Mouse (Mus musculus) natural killer cell, adult 2 months (primary cell): ENCODE data around the gene Cblb.

ENCODE experiments used
- DNase-seq, 2 experiments: peaks; one replicate each; pipeline ENCODE4 v3.0.0; 2022; ENCODE audit warnings: low spot score in 2 of 2

Cblb gene

DNA sequence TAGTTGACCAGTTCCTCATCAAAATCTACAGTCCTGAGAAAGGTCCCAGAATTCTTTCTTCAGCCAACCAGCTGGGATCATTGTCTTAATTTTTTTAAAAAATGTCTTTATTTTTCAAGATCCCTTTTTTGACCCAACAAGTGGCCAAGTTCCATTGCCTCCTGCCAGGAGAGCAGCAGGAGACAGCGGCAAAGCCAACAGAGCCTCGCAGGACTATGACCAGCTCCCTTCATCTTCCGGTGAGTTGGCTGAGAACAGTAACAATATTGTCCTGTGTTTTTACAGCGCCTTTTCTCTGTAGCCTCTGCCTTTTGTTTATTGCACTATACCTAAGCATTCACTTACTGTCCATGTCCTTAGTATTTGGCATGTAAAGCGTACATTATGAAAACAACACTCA is 163.0 kb downstream of the Cblb start:
- DNase-seq, result no peak

DNA sequence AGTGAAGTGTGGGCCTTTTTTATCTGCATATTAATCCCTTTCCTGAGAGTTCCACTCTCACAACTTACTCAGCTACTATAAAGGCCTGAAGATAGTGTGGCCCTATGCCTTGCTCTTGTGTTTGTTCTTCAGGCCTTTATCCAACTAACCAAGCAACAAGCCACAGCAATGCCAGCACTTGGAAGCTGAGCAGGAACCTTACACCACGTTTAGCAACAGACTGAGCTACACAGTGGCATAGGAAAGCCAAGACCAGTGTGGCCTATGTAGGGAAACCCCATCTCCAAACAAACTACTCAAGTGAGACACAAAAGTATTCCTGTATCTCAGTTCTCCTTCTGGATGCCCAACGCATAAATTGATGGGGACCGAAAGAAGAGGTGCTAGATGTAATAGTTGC is 163.8 kb downstream of the Cblb start:
- no peak for DNase-seq

DNA sequence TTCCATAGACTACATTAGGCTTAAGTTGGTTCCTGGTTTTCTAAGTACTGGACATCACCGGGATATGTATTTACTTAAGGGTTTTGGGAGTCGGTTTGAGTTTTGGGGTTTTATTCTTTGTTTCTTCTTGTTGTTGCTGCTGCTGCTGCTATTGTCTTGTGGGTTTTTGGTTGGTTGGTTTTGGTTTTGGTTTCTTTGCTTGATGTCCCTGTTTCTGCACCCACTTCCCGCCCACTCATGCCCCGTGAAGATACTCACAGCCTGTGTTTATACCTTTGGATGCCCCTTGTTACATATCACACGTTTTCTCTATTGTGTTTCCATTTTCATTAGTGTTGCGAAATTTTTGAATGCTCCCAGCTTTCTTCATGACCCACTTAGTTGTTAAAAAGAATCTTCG is 169.1 kb downstream of the Cblb start:
- peak; percentile 5 to 28 for DNase-seq

DNA sequence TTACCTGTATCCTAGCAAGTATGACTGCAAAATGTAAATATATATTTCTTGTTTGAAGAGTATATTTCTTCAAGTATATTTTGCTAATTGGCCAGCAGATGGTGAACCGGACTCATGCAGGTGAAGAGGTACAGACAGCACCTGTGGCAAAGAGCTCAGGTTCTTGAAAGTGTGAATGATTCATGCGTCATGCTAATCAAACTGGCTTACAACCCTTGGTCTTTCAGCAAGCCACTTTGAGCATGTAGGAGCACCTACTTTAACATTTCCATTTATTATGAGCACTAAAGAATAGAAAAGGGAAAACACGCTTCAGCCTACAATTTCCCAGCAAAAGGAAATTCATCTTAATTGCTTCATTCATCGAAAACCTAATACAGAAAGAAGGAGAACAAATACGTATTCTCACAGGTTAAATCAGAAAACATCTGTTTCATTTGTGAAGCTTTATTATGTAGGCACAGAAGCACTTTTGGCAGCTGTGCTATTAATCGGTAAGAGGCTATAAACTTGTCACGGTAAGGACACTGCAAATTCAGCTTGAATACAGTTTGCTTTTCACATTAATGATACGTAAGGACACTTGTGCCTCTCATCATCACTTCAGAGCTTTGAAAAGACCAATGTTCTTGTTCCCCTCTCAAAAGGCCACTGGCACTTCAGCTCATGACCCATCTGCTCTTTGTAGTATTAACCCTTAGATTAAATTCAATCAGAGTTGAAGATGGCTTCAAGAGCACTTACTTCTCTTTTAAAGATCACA is 180.0 kb downstream of the Cblb start:
- DNase-seq, result no peak

DNA sequence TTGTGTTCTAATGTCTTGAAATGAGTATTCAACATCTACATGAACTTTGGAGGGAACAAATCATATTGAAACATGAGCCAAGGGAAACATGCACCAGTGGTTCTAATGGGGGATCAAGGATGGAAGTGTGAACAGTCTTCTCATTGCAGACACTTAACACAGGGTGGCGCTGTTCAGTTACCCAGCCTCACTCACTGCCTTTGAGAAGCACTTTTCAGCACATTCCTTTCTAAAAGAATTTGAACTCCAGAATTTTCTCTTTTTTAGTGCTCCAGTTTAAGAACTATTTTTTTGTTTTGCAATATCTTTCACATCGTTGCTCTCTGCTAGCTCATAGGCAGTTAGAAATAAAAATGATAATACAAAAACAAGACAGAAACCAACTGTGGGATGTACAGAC is 188.0 kb downstream of the Cblb start:
- peak in 1 of 2 experiments; percentile 20 for DNase-seq

DNA sequence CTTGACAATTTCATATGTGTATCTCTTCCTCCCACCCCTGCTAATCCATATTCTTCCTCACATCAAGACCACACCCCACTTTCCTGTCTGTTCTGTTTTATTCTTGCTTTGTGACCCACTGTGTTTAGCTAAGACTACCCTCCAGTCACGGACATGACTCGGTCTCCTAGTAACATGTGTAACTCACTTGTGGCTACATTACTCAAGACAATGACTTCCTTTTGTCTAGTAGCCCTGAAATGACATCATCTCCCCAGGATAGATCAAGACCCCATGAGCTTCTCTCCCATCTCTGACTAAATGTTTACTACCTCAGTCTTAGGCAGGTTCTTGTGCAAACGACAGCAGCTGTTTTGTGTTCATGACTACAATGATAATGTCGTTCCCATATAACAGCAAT is 191.9 kb downstream of the Cblb start:
- DNase-seq, result no peak

DNA sequence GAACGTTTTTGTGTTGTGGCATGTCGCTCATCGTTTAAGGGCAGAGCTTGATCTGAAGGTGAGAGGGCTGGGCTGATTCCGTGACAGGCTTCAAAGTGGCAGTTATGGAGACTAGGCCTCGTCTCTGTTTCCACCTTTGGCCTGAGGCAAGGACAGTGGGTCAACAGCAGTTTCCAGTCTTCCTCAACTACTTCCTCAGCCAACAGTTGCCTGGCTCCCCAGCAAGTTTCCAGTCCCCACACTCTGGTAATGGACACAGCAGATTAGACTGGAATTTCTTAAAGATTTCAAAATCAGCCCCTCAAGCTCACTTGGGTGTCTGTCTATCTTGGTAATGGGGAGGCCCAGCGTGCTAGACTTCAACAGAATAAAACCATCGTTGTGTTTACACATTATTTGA is 198.4 kb downstream of the Cblb start:
- no peak for DNase-seq

DNA sequence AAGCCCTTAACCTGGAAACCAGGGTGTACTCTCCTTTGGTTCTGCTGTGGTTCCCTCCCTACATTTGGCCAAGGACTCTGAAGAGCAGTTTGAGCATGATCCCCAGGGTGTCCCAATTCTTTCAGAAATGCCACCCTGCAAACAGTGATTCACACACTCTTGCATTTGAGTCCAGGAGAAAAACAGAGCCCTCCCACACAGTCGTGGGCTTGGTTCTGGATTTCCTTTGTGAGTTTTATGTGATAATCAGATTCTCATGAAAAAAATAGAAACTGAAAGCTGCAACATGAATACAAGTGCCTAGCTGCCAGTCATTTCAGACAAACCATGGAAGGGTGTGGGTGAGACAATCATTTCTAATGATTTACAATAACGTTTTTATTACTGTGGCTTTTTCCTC is 198.9 kb downstream of the Cblb start:
- DNase-seq, result no peak

DNA sequence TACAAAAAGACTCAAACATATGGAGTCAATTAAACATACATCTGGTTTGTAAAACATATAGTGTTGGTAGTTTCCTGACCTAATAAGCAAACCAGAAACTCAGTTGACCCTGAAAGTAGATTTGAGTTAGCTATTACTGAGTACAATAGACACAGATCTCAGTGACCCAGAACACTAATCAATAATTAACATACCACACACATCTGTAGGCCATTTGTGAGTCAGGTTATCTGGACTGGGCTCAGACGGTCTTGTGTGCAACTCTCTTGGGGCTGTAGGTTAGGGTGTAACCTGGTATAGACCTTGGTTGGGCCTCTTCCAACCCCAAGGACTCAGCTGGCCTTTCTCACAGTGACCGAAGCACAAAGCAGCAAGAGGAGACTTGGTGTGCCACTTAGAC is 211.1 kb downstream of the Cblb start:
- DNase-seq, result no peak

DNA sequence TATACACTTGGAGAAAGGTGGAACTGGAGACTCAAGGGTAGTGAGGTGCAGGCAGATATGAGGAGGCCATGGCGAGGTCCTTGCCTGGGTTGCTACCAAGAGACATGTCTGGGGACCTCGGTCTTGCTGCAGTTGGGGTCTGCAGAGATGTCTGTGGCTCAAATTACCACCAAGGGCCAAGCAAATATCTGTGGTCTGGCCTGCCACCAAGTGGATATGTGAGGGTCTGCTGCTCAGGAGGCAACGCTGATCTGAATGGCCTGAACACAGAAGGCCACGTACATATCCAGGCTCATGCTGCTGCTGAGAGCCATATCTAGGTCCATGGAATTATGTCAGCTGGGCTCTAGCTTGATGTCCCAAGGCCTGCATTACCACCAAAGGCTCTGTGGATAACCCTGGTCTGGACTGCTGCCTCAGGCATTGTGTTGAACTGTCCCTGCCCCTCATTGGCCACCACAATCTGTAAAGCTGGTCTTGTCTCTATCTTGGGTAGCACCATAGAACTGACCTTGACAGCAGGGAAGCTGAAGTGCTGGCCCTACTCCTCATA is 212.5 kb downstream of the Cblb start:
- no peak for DNase-seq

DNA sequence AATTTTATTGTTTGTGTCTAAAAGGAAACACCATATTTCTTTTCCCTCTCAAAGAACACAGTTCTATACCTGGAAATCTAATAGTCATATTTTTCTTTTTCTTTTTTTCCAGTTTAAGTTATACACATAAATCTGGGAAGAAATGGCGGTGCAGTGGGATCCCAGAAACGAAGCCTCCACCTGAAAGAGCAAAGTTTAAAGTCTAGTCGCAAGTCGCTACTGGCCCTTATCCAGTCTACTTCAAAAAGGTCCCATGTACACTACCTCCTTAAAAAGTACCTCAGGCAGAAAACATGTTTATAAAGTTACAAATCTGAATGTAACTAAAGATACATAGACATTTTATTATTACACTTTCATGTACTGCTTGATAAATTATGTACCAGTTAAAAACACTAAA is 219.2 kb downstream of the Cblb start:
- no peak for DNase-seq

DNA sequence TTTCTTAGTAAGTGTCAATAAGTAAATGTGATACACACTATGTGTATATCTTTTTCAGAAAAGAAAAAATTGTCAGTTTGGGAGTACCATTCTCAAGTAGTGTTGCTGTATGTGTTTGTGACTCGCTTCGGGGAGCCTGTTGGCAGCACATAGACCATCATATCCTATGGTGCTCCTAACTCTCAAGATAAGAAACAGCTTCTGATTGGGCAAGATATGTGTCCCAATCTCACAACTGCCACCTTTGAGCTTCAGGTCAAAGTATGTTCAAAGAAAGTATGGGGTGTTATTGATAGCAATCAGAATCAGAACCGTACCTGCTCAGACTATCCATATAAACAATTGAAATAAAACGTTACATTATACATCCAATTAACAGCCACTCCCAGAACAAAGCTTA is 219.9 kb downstream of the Cblb start:
- no peak for DNase-seq
